Mouse (Mus musculus) embryonic fibroblast, embryonic 13.5 days (primary cell): ENCODE results near the gene Ccdc60. TPM values are rescaled to one million over a fixed set of nuclear protein-coding genes. Genes with fewer than 3 reads are reported as not detected.

Experiments
- H3K27ac ChIP-seq: 2 replicates; pipeline ENCODE4 v1.5.1; 2012; ENCODE audit warnings: low read length, control low read depth, inconsistent platforms; ENCODE audit not compliant: insufficient read depth
- H3K4me1 ChIP-seq: 2 replicates; pipeline ENCODE4 v1.6.1; 2011; ENCODE audit warnings: low read length; ENCODE audit not compliant: control insufficient read depth, insufficient read depth
- H3K4me3 ChIP-seq: 2 replicates; pipeline ENCODE4 v1.5.1; 2011; ENCODE audit warnings: mild to moderate bottlenecking, control low read depth, low read length; ENCODE audit not compliant: insufficient read depth
- CTCF ChIP-seq: IDR thresholded peaks from 2 replicates; pipeline ENCODE4 v1.5.1; 2011; ENCODE audit warnings: mild to moderate bottlenecking, control low read depth, low read length, moderate library complexity, borderline replicate concordance; ENCODE audit not compliant: insufficient read depth
- POLR2A ChIP-seq: IDR thresholded peaks from 2 replicates; pipeline ENCODE4 v1.6.1; 2011; ENCODE audit warnings: low read depth, mild to moderate bottlenecking, control low read depth, low read length, moderate library complexity
- polyA plus RNA-seq: library from polyadenylated mRNA; stranded (reverse); fragments of >200 nt; gene quantifications from 2 replicates; pipeline ENCODE4 v1.2.4, GENCODE M21; 2011; ENCODE audit warnings: low read depth; ENCODE audit not compliant: missing spikeins, insufficient read length

Ccdc60 gene
- polyA plus RNA-seq, 1 experiment: 0.18 TPM

DNA sequence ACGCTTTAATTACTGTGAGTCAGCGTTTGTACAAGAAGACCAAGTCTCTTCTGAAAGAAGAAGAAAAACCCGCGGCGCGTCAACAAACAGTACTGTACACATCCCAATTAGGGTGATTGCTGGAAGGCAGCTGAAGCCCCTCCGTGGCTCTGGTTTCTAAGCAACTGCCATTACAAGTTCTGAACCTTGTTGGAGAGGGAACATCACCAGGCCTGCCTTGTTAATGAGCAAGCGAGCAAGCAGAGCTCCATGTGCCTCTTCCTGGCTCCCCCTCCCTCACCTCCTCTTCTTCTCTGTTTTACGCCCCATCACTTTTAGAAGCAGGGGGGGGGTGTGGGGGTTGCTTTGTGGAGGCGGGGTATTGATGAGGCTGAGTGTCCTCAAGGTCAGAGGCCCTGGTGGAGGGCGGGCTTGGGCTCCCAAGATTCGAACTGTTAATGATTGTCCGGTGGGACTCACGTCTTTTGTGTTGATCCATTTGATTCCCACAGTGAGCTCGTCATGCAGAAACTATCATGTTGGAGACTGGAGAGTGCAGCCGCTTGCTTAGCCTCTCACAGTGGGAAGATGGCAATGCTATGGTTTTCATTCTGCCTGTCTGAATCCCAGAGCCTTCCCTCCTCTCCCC, 79.9 kb downstream of the Ccdc60 start:
- Histone ChIP-seq H3K4me3 (no peak overlapping the region), H3K4me1 (no peaks in the 10 kb centered on the region), H3K27ac (no peak overlapping the region)
- TF ChIP-seq POLR2A: no peak
- TF ChIP-seq CTCF: no peak

DNA sequence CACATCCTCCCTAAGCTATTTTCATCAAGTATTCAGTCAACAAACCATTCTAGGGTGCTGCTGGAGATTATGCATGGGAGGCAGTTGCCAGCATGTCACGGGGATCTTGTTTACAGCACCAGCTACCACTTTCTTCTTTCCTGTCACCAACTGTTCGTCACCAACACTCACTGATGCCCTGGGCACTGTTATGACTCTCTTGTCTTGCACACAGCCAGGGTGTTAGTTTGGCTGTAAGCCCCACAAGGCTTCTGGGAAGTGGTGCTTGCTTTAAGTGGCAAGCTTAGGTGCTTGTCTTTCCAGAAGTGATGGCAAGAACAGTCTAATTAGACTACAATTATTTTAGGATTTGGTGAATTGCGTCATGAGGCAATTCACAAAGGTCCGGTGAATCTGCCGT, 86.1 kb downstream of the Ccdc60 start:
- TF ChIP-seq POLR2A (no peak), CTCF (no peak)

DNA sequence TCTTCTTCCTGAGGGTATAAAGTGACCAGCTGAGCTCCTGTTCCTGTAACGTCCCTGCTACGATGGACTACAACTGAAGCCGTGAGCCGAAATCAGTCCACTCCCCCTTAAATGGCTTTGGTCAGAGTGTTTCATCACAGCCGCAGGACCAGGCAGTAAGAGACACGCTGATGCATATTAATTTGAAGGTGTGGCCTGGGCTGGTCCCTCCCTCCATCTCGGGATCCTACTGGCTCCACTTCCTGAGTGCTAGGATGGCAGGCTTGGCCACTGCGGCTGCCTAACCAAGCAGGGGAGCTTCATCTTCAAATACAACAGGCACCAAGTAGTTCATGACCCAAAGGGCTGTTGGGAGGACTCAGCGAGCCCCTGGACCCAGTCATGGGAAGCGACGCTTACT, 94.3 kb downstream of the Ccdc60 start:
- Histone ChIP-seq H3K4me3 (no peak overlapping the region), H3K4me1 (no peaks in the 10 kb centered on the region), H3K27ac (no peak overlapping the region)
- TF ChIP-seq POLR2A: no peak
- TF ChIP-seq CTCF: no peak

More for the DNA sequence above, 86.1 kb downstream of the Ccdc60 start:
- Histone ChIP-seq H3K4me3 (no peak overlapping the region), H3K27ac (no peak overlapping the region), H3K4me1 (no peaks in the 10 kb centered on the region; the same call in 1 of the 2 replicates)

DNA sequence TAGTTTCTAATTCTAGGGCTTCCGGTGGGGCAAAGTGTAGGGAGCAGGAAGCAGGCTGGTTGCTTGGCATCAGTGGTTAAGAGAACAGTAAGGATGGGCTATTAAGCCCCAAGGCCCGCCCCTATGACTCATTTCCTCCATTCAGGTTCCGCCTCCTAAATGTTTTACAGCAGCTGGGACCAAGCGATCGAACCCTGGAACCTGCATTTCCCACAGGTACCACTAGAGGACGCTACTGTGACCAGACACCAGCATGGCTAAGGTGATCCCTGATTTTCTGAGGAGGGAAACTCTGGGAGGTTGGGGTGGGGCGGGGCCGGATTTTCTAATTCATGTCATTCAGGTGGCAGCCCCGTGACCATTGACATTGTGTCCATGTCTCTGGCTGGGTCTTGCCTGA, 96.1 kb downstream of the Ccdc60 start:
- TF ChIP-seq POLR2A (no peak), CTCF (no peak)
- H3K27ac ChIP-seq: no peak overlapping the region
- no peaks in the 10 kb centered on the region for H3K4me1 ChIP-seq
- no peak overlapping the region for H3K4me3 ChIP-seq

DNA sequence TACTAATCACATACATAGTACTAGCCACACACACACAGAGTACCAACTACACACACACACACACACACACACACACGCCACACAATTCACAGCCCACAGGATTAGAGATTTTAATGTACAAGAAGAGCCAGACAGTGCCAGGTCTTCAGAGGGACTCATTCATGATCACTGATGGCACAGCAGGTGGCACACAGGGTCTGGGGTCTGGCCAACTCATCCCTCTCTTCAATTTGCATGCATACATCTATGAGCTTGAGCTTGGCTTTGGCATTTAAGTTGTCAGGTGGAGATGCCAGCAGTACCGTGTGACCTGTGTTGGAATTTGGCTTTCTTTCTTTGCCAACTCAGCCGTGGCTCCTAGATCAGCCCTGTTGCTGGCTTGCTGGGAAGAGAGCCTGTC, 97.2 kb downstream of the Ccdc60 start:
- TF ChIP-seq POLR2A (no peak), CTCF (no peak)
- Histone ChIP-seq H3K27ac (no peak overlapping the region), H3K4me3 (no peak overlapping the region), H3K4me1 (no peaks in the 10 kb centered on the region)

DNA sequence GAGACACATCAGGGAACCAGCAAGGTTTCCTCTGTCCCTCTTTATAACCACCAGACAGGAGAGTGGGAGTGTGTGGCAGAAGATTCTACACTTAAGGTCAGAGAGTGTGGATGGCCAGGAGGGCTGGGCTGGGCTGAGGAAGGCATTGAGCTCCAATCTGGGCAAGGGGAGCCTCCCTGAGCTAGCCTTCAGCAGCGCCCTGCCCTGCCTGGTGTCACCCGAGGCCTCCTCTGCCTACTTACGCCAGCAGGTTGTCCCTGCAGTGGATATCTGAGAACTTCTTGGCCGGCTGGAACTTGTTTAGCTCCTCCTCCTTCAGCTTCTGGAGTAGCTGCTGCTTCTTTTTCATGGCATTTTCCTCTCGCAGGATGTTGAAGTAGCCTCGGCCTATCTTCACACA, 99.0 kb downstream of the Ccdc60 start:
- no peak for TF ChIP-seq CTCF
- no peak for TF ChIP-seq POLR2A

DNA sequence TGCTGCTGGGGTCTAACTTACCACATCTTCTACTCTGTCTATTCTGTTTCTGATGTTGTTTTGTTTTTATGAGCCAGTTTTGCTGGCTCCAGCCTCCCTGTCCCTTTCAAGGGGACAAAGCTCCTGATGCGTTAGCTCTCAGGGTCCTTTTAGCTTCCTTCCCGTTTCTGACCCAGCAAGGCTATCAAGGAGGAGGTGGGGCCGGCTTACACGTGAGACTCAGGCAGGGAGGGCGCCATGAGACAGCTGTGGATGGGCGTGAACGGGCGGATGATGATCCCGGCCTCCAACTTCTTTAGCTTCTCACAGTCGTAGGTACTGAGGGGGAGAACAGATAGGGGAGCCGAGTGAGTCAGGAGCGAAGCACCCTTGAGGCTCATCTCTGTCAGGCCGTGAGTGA, 108.2 kb downstream of the Ccdc60 start:
- TF ChIP-seq POLR2A (no peak), CTCF (no peak)

More for the DNA sequence above, 99.0 kb downstream of the Ccdc60 start:
- H3K27ac ChIP-seq: no peak overlapping the region
- no peaks in the 10 kb centered on the region for H3K4me1 ChIP-seq
- H3K4me3 ChIP-seq: no peak overlapping the region

DNA sequence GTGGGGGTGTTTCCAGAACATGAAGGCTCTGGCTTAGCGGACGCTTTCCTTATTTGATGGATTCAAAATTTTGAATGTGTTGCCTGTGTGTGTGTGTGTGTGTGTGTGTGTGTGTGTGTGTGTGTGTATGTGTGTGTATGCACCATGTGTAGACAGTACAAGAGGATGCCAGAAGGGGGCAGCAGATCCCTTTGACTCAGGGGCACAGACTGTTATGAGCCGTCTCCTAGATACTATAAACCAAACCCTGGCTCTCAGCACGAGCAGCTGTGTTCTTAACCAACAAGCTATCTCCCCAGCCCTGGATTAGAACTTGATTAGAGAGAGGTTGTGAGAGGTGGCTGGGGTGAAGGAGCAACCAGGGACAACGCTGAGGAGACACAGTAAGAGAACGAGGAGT, 117.1 kb downstream of the Ccdc60 start:
- Histone ChIP-seq H3K4me1 (no peaks in the 10 kb centered on the region), H3K4me3 (no peak overlapping the region), H3K27ac (no peak overlapping the region)
- TF ChIP-seq POLR2A (no peak), CTCF (no peak)

More for the DNA sequence above, 108.2 kb downstream of the Ccdc60 start:
- no peak overlapping the region for H3K4me3 ChIP-seq
- H3K4me1 ChIP-seq: no peaks in the 10 kb centered on the region
- H3K27ac ChIP-seq: no peak overlapping the region

DNA sequence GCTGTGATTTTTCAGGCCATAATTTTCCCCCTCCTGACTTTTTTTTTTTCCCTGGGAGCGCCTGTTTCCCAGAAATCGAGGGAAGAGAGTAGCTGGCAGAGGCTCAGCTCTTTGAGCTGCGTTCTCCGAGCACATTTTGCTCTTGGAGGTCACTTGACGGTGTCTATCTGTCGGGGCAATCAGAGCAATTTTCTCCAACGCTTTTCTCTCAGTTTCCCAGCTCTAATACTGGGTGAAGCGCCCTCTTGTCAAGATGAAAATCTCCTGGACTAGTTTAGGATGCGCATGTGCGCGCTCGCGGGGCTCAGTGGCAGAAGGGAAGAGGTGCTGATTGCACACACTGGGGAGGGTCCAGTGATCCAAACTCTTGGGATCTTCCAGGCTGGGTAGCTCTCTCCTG, 121.8 kb downstream of the Ccdc60 start:
- Histone ChIP-seq H3K27ac (no peak overlapping the region), H3K4me1 (no peaks in the 10 kb centered on the region), H3K4me3 (no peak overlapping the region)
- no peak for TF ChIP-seq POLR2A
- no peak for TF ChIP-seq CTCF

DNA sequence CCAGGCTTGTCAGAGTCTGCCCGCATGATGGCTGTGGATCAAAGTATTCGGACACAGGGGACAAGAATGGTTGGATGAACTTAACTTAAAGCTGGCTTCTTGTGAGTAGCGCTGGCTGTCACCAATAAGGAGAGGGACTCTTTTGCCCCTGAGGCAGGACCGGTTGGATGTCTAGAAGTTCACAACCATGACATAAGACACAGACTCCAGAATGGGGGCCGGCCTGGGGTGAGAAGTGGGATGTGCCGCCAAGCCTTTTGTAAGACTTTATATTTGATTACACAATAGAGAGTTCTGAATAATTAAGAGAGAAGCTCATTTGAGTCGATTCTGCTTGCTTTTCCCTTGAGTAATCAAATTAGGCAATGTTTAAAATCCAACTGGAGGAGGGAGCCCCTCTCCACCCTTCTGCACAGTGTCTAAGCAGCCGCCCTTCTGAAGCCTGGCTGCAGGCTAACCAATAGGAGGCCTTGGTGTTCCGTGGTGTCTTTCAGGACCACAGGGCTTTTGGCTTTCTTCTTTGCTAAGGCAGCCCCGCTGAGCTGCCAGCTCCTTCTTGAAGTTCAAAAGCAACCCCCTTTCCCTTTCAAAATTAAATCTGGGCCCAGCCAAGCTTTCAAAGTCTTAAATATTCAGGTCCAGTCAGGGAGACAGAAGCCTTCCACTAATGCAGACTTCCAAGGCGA, 123.4 kb downstream of the Ccdc60 start:
- no peak overlapping the region for H3K4me3 ChIP-seq
- no peak overlapping the region for H3K27ac ChIP-seq
- TF ChIP-seq POLR2A (no peak), CTCF (no peak)
- H3K4me1 ChIP-seq: no peaks in the 10 kb centered on the region
